In the genomic region with DNA sequence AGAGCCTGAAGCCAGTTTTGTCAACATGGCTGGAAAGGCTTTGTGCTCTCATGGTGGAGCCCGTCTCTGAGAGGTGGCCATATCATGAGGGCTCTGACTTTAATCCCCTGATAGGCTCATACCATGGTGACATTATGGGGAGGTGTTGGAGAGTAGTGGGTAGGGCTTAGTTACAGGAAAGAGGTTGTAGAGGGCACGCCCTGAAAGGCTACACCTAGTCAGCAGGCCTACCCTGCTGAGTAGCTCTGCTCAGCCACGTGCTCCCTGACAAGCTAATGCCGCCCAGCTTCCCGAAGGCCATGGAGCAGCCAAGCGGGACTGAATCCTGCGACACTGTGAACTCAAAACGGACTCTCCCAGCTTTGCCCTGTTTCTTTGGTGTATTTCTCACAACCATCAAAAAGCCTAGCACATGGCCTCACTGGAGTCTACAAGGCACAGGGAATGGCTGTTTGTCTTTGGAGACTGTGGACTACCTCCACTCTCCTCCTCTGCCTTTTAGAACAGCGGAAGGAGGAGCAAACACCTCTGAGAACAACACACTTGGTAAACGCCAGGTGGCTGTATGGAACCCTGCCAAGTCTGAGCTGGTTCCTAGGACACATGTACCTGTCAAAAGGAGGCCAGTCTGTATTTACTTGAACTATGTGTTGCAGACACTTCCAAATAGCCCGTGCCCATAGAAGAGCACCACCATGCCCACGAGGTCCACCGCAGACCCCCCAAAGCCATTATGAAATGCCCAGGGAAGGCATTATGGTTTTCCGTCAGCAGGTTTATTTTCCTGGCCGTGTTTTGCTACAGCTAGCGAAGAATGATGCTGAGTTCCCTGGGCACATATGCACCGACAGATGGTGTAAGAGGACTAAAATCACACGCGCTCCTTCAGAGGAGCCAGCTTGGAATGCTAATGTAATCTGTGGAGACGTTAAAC, we compare ENCODE assay signal across 9 mouse cellular contexts.
DNase-seq lines count a peak whose midpoint lies in the region; ATAC-seq and TF ChIP-seq lines count a peak whose summit lies in the region.
"Had no signal": no experiment of that assay in that cellular context is flagged by ENCODE, and none has a peak within 500 bp of the region (broad histone marks: within the 10 kb centered on the region; RNA-seq: fewer than 3 reads in every experiment).

No protein-coding gene starts in this region.

- peak; percentile 16 for DNase-seq in ovary, postnatal 36 days (ENCODE audit: low spot score)
- DNase-seq in ovary, postnatal 14 days (ENCODE audit: low spot score): no peak
- peak; percentile 39 to 55 for DNase-seq in frontal cortex, postnatal 10 days (ENCODE audit: low spot score in 2 of 2)
- peak; percentile 84 for DNase-seq in kidney, postnatal 14 days
- peak; percentile 70 for DNase-seq in lung, embryonic 14.5 days
- no peak for DNase-seq in urinary bladder, adult 2 months (ENCODE audit: low spot score)
- no peak for DNase-seq in heart, adult 9 months (ENCODE audit: low spot score in 2 of 2)

- H3K9me3 ChIP-seq in lung, embryonic 14.5 days (ENCODE audit: low read depth, low read length): no peaks in the 10 kb centered on the region
- H3K9me3 ChIP-seq: heart, embryonic 15.5 days had no signal

- no peak overlapping the region for H3K4me3 ChIP-seq in lung, embryonic 14.5 days (ENCODE audit: low read depth, low read length)
- H3K4me3 ChIP-seq in small intestine, adult 2 months (ENCODE audit: low read depth, low read length): no peak overlapping the region
- H3K4me3 ChIP-seq: heart, embryonic 15.5 days had no signal

- no peak for TF ChIP-seq POLR2A in small intestine, adult 2 months (IDR thresholded peaks at IDR 0.05; ENCODE audit: low read depth, low read length)

- peaks cover 13% of the 10 kb centered on the region; the same call in 1 of the 2 replicates for H3K4me1 ChIP-seq in lung, embryonic 14.5 days (ENCODE audit: insufficient read depth)
- H3K4me1 ChIP-seq in small intestine, adult 2 months (ENCODE audit: control insufficient read depth, insufficient read depth, insufficient read length, low read length): peaks cover 8% of the 10 kb centered on the region; the same call in 1 of the 2 replicates
- H3K4me1 ChIP-seq: heart, embryonic 15.5 days had no signal

- H3K27me3 ChIP-seq in lung, embryonic 14.5 days (ENCODE audit: insufficient read depth, low read length): no peaks in the 10 kb centered on the region
- H3K27me3 ChIP-seq in small intestine, adult 2 months (ENCODE audit: control insufficient read depth, insufficient read depth, low read length): no peaks in the 10 kb centered on the region
- H3K27me3 ChIP-seq: heart, embryonic 15.5 days had no signal

- peak; percentile 82 for ATAC-seq in lung, embryonic 14.5 days (ENCODE audit: insufficient read depth)

- TF ChIP-seq CTCF in lung, embryonic 14.5 days (IDR thresholded peaks at IDR 0.05; ENCODE audit: low read depth): peak; percentile 40; the same call in 1 of the 2 replicates
- TF ChIP-seq CTCF in small intestine, adult 2 months (IDR thresholded peaks at IDR 0.05; ENCODE audit: extremely low read depth, insufficient read length, insufficient replicate concordance, low read depth, low read length): no peak

- no peaks in the 10 kb centered on the region for H3K36me3 ChIP-seq in lung, embryonic 14.5 days (ENCODE audit: insufficient read depth)
- H3K36me3 ChIP-seq in small intestine, adult 2 months (ENCODE audit: control insufficient read depth, insufficient read depth, low read length): peaks cover 8% of the 10 kb centered on the region; the same call in 1 of the 2 replicates
- H3K36me3 ChIP-seq: heart, embryonic 15.5 days had no signal

- 59% methylated on average over 20 of the region's 20 CpGs for WGBS in lung, embryonic 14.5 days
- 52% methylated on average over 20 of the region's 20 CpGs for WGBS in small intestine, adult 2 months

- H3K27ac ChIP-seq in lung, embryonic 14.5 days (ENCODE audit: low read depth): peak overlapping the region; percentile 75
- 0 out of 2 replicates have a peak overlapping the region, but pooled peaks have one; percentile 29 for H3K27ac ChIP-seq in small intestine, adult 2 months (ENCODE audit: insufficient read depth, low read depth, low read length)
- H3K27ac ChIP-seq: heart, embryonic 15.5 days had no signal

- no peak overlapping the region for H3K4me2 ChIP-seq in lung, embryonic 14.5 days
- H3K4me2 ChIP-seq: heart, embryonic 15.5 days had no signal

- H3K9ac ChIP-seq in lung, embryonic 14.5 days: no peak overlapping the region
- H3K9ac ChIP-seq: heart, embryonic 15.5 days had no signal

Comparison
In these comparisons a context has a peak if more than half of its experiments do, and no peak if none do; other contexts are left out.
1. DNase-seq: peak in ovary, postnatal 36 days (single experiment), frontal cortex, postnatal 10 days (2 of 2), kidney, postnatal 14 days (single experiment) and lung, embryonic 14.5 days (single experiment); none in ovary, postnatal 14 days (single experiment), urinary bladder, adult 2 months (single experiment) and heart, adult 9 months (0 of 2).